Mouse (Mus musculus): ENCODE measurements around the gene Vcl.

DNA sequence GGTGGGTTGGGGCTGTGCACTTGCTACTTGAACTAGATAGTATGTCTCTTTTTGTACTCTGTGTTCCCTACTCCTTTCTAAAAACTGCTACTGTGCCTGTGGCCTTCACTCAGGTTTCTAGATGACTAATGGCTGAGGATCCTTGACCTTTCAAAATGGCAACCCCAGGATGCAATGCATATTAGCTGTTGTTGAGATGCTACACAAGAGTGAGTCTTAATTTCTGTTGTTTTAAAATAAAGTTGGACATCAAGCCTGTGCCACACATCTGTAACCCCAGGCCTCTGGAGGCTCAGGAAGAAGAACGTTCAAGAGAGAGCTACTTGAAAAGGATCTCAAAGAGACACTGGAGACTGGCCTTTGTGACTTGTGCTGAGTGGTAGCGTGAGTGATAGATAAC lies 48.5 kb downstream of the Vcl start:
- TF ChIP-seq CTCF (conservative IDR thresholded peaks at IDR 0.05 in 1 of 2, IDR thresholded peaks at IDR 0.05 in 1 of 2; ENCODE audit: low read depth in 2 of 2, low read length in 2 of 2) (no peak), POLR2A (IDR thresholded peaks at IDR 0.05; ENCODE audit: low read depth, low read length) (no peak), MAX (IDR thresholded peaks at IDR 0.05; ENCODE audit: low read length) (no peak), SIN3A (IDR thresholded peaks at IDR 0.05; ENCODE audit: low read length) (no peak), EP300 (IDR thresholded peaks at IDR 0.05; ENCODE audit: low read length) (no peak)

All from CH12.LX (cell line).